ENCODE assay signal across 23 mouse cellular contexts in the genomic region with DNA sequence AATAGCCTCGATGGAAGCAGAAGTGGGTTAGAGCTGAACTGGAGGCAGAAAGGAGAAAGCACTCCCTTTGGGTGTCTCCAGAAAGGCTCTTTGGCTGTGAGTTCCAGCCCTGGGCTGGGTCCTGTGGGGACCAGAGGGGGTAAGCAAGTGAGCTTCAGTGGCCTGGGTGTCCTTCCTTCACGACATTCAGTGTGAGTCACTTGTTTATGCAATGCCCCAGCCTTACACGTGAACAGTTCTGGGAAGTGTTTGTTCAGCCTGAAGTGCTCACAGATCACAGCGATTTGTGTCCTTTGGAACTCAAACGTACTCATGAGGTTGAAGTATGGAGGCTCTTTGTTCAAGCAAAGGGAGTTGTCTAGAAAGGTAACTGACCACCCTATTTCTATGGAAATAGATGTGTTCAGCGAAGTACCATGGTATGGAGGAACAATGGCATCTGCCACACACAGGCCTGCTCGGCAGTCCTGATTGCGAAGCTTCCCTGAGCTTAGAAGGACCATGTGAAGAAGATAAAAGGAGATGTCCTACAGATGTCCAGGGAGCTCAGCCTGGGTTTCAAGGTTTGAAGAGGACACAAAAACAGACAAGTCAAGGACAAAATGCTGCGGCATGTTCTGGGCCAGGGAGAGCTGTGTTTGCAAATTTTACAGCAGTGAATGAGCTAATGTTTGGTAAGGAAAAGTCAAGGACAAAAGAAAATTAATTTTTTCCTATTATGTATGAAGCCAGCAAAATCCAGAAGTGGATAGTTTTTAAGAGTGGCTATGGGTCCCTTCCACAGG. TPM values are rescaled to one million over a fixed set of nuclear protein-coding genes. Genes with fewer than 3 reads are reported as not detected.
DNase-seq lines count a peak whose midpoint lies in the region; ATAC-seq and TF ChIP-seq lines count a peak whose summit lies in the region.
"Had no signal": no experiment of that assay in that cellular context is flagged by ENCODE, and none has a peak within 500 bp of the region (broad histone marks: within the 10 kb centered on the region; RNA-seq: fewer than 3 reads in every experiment).

No protein-coding gene starts in this region.

- no peaks in the 10 kb centered on the region for H3K27me3 ChIP-seq in lung, postnatal 0 days (replicated peaks; ENCODE audit: insufficient read depth, low read length)
- H3K27me3 ChIP-seq in midbrain, embryonic 13.5 days, result no peaks in the 10 kb centered on the region
- no peaks in the 10 kb centered on the region for H3K27me3 ChIP-seq in forebrain, embryonic 14.5 days (replicated peaks; ENCODE audit: control insufficient read depth, insufficient read depth, low read length)
- H3K27me3 ChIP-seq: embryonic facial prominence, embryonic 15.5 days; forebrain, embryonic 12.5 days had no signal

- H3K9me3 ChIP-seq in lung, postnatal 0 days (ENCODE audit: low read length), result no peaks in the 10 kb centered on the region
- H3K9me3 ChIP-seq in midbrain, embryonic 13.5 days, result no peaks in the 10 kb centered on the region
- H3K9me3 ChIP-seq in forebrain, embryonic 14.5 days (replicated peaks; ENCODE audit: control insufficient read depth, low read length), result no peaks in the 10 kb centered on the region
- H3K9me3 ChIP-seq: embryonic facial prominence, embryonic 15.5 days; forebrain, embryonic 12.5 days; hindbrain, embryonic 10.5 days had no signal

- peak; percentile 22 for DNase-seq in lung, postnatal 0 days (ENCODE audit: low spot score)
- no peak for DNase-seq in lung, postnatal 14 days
- DNase-seq in adrenal gland, adult 2 months, result peak; percentile 72
- DNase-seq in adrenal gland, postnatal 10 days, result peak; percentile 13
- DNase-seq in yolk sac, embryonic 10.5 days (ENCODE audit: low spot score), result peak; percentile 52
- DNase-seq in forebrain, embryonic 14.5 days (ENCODE audit: low spot score), result no peak
- DNase-seq: cerebellum, adult 11 months; cerebellum, adult 8-10 months; cerebellum, postnatal 14 days; embryo, embryonic 11 days; forebrain, postnatal 0 days; gastrocnemius, postnatal 14 days had no signal

- no peak overlapping the region for H3K9ac ChIP-seq in lung, postnatal 0 days (replicated peaks; ENCODE audit: low read depth)
- no peak overlapping the region for H3K9ac ChIP-seq in midbrain, embryonic 13.5 days (replicated peaks)
- no peak overlapping the region for H3K9ac ChIP-seq in forebrain, embryonic 14.5 days (ENCODE audit: low read length)
- H3K9ac ChIP-seq: embryonic facial prominence, embryonic 15.5 days; forebrain, embryonic 12.5 days; forebrain, postnatal 0 days; heart, embryonic 12.5 days; hindbrain, embryonic 14.5 days had no signal

- no peak for TF ChIP-seq CTCF in lung, postnatal 0 days (IDR thresholded peaks at IDR 0.05)

- H3K4me3 ChIP-seq in lung, postnatal 0 days (ENCODE audit: low read depth, low read length), result no peak overlapping the region
- H3K4me3 ChIP-seq in midbrain, embryonic 13.5 days (replicated peaks), result no peak overlapping the region
- H3K4me3 ChIP-seq in forebrain, embryonic 14.5 days (ENCODE audit: low read depth, low read length), result no peak overlapping the region
- H3K4me3 ChIP-seq: embryonic facial prominence, embryonic 15.5 days; forebrain, embryonic 12.5 days; heart, embryonic 12.5 days; hindbrain, embryonic 10.5 days had no signal

- 52% methylated on average over 9 of the region's 9 CpGs for WGBS in lung, postnatal 0 days
- 87% methylated on average over 9 of the region's 9 CpGs for WGBS in midbrain, embryonic 13.5 days
- WGBS in forebrain, embryonic 14.5 days, result 88% methylated on average over 9 of the region's 9 CpGs

- H3K27ac ChIP-seq in lung, postnatal 0 days (ENCODE audit: low read length), result no peak overlapping the region
- H3K27ac ChIP-seq in midbrain, embryonic 13.5 days, result no peak overlapping the region
- no peak overlapping the region for H3K27ac ChIP-seq in forebrain, embryonic 14.5 days (ENCODE audit: low read depth, low read length)
- H3K27ac ChIP-seq: embryonic facial prominence, embryonic 15.5 days; forebrain, embryonic 12.5 days; hindbrain, embryonic 10.5 days; hindbrain, embryonic 14.5 days had no signal

- TF ChIP-seq EP300 in lung, postnatal 0 days (IDR thresholded peaks at IDR 0.05), result 0 out of 2 replicates have a peak, but pooled peaks have one; percentile 7

- ATAC-seq in lung, postnatal 0 days, result peak; percentile 37; the same call in 1 of the 2 replicates
- no peak for ATAC-seq in midbrain, embryonic 13.5 days
- no peak for ATAC-seq in forebrain, embryonic 14.5 days
- ATAC-seq: forebrain, postnatal 0 days; intestine, postnatal 0 days had no signal

- H3K36me3 ChIP-seq in lung, postnatal 0 days (ENCODE audit: insufficient read depth, low read length), result no peaks in the 10 kb centered on the region
- H3K36me3 ChIP-seq in midbrain, embryonic 13.5 days, result no peaks in the 10 kb centered on the region
- no peaks in the 10 kb centered on the region for H3K36me3 ChIP-seq in forebrain, embryonic 14.5 days (ENCODE audit: control insufficient read depth, insufficient read depth, low read length)
- H3K36me3 ChIP-seq: embryonic facial prominence, embryonic 15.5 days; forebrain, embryonic 12.5 days; heart, embryonic 12.5 days; hindbrain, embryonic 10.5 days had no signal

- no peak overlapping the region for H3K4me2 ChIP-seq in lung, postnatal 0 days (replicated peaks; ENCODE audit: low read depth, low read length)
- H3K4me2 ChIP-seq in midbrain, embryonic 13.5 days (replicated peaks), result no peak overlapping the region
- no peak overlapping the region for H3K4me2 ChIP-seq in forebrain, embryonic 14.5 days (ENCODE audit: low read length)
- H3K4me2 ChIP-seq: embryonic facial prominence, embryonic 15.5 days; forebrain, embryonic 12.5 days; heart, embryonic 12.5 days; hindbrain, embryonic 14.5 days had no signal

- no peaks in the 10 kb centered on the region for H3K4me1 ChIP-seq in lung, postnatal 0 days (ENCODE audit: insufficient read depth, low read depth, low read length)
- no peaks in the 10 kb centered on the region for H3K4me1 ChIP-seq in midbrain, embryonic 13.5 days (replicated peaks)
- H3K4me1 ChIP-seq in forebrain, embryonic 14.5 days (ENCODE audit: control insufficient read depth, insufficient read depth, low read length), result no peaks in the 10 kb centered on the region
- H3K4me1 ChIP-seq: embryonic facial prominence, embryonic 15.5 days; forebrain, embryonic 12.5 days; hindbrain, embryonic 10.5 days had no signal

RNA-seq across cellular contexts. Expression of gene Marco, which starts 53.1 kb away (rescaled TPM):
- 7.9 and 8.9 TPM in 2 replicates for polyA plus RNA-seq in lung, postnatal 0 days (2015; fragmentation: Nextera tagmentation; extraction: Ambion mirVana)
- total RNA-seq in adrenal gland, adult 2 months (2021), result not detected
- not detected in 2 replicates for polyA plus RNA-seq in adrenal gland, adult 2 months (2012; rRNA removed)
- total RNA-seq in adrenal gland, postnatal 10 days (2021), result 1 to 10 TPM; 5.2 to 6.7 TPM
- 0.52 TPM in 1 of 2 replicates, not detected in the other for polyA plus RNA-seq in midbrain, embryonic 13.5 days (2015; fragmentation: Nextera tagmentation; extraction: Ambion mirVana)
- not detected in 2 replicates for polyA plus RNA-seq in forebrain, embryonic 14.5 days (2014; fragmentation: Nextera tagmentation; extraction: Ambion mirVana)
- total RNA-seq: adrenal gland, adult 18-20 months; ES-E14; forebrain, postnatal 0 days; gastrocnemius, adult 18-20 months; gastrocnemius, postnatal 14 days; granulocyte monocyte progenitor cell, adult 5-6 weeks had no signal
- polyA plus RNA-seq: embryonic facial prominence, embryonic 15.5 days; forebrain, postnatal 0 days; heart, embryonic 12.5 days; hindbrain, embryonic 10.5 days had no signal

Comparison
In these comparisons a context has a peak if more than half of its experiments do, and no peak if none do; other contexts are left out.
1. DNase-seq: peak in lung, postnatal 0 days (single experiment), adrenal gland, adult 2 months (single experiment), adrenal gland, postnatal 10 days (single experiment) and yolk sac, embryonic 10.5 days (single experiment); none in lung, postnatal 14 days (single experiment) and forebrain, embryonic 14.5 days (single experiment).